Mouse (Mus musculus): ENCODE results near the gene Tmem201.

DNA sequence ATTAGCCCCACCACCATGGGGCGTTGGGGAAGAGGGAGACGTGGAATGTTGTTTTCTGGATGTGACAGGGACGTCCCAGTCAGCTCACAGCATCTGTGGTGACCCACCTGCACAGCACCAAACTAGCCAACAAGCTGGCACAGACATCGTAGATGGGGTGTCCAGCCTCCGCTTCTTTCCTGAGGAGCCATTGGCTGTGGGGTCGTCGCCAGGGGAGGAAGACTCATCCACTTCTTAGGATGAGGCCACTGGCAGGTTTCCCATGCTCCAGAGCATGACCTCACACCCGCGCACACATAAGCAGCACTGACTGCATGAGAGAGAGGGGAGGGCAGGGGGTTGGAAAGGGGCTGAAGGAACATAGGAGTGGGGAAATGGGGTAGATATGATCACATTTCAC lies 42.1 kb upstream of the Tmem201 start:
- TF ChIP-seq POLR2A (IDR thresholded peaks at IDR 0.05; ENCODE audit: low read depth, low read length), result no peak
- TF ChIP-seq CTCF (IDR thresholded peaks at IDR 0.05; ENCODE audit: extremely low read depth, insufficient read length, insufficient replicate concordance, low read depth, low read length), result no peak

All from small intestine, adult 2 months (tissue).